ENCODE assay signal across 8 mouse cellular contexts in the genomic region with DNA sequence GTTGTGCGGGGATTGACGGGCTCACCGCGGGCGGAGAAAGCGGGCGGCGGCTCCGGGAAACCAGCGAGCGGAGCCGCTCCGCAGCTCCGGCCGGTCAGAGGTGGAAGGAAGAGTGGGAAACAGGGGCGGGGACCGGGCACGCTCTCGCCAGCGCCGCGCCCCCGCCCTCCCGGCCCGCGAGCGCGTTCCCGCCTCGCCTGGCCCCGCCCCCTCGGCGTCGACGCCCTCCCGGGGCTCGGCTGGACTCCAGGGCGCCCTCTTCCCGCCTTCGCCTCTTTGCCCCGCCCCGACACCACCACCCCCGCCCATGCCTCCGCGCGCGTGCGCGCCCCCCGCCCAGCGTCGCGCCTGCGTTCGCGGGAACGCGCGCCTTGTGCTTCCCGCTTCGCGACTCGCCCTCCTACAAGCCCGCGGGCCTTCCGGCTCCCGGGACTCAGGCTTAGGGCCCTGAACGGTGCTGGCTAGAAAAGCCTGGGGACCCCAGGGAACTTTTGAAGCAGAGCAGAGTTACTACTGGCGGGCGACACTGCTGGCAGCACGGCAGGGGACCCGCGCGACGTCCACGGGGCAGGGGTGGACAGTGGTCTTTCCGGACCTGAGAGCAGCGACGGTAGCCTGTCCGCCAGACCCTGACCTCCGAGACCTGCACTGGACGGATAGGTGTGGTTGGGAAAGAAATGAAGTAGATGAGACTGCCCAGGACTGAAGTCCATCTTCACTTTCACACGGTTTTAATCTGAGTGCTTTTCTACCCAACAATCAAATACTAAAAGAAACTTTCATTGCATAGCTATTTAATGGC. TPM values are rescaled to one million over a fixed set of nuclear protein-coding genes. Genes with fewer than 3 reads are reported as not detected.
A peak's percentile ranks its signal among the peaks of the same experiment; 100 is the strongest.
DNase-seq lines count a peak whose midpoint lies in the region; ATAC-seq lines count a peak whose summit lies in the region.

A gene (minus strand): TSS at position 190 of the 802 bp plus-strand sequence.

- no peaks in the 10 kb centered on the region for H3K36me3 ChIP-seq in heart, embryonic 10.5 days
- no peaks in the 10 kb centered on the region for H3K36me3 ChIP-seq in kidney, embryonic 15.5 days

- H3K27ac ChIP-seq in heart, embryonic 10.5 days = peak within 1 kb of the TSS; percentile 96
- H3K27ac ChIP-seq in kidney, embryonic 15.5 days = peak within 1 kb of the TSS; percentile 98

- no peaks in the 10 kb centered on the region for H3K27me3 ChIP-seq in heart, embryonic 10.5 days (ENCODE audit: insufficient read depth, poor library complexity, severe bottlenecking)
- no peaks in the 10 kb centered on the region for H3K27me3 ChIP-seq in kidney, embryonic 15.5 days

- peaks cover 8% of the 10 kb centered on the region; the same call in 1 of the 2 replicates for H3K4me1 ChIP-seq in heart, embryonic 10.5 days
- H3K4me1 ChIP-seq in kidney, embryonic 15.5 days = peaks cover 19% of the 10 kb centered on the region

- H3K9ac ChIP-seq in kidney, embryonic 15.5 days = peak within 1 kb of the TSS; percentile 96

- peak within 1 kb of the TSS; percentile 86 for H3K4me3 ChIP-seq in heart, embryonic 10.5 days
- peak within 1 kb of the TSS; percentile 98 for H3K4me3 ChIP-seq in kidney, embryonic 15.5 days (replicated peaks)

- ATAC-seq in erythroblast, adult 5-6 weeks (replicated peaks; ENCODE audit: low FRiP score, poor library complexity, severe bottlenecking) = peak; percentile 64
- peak; percentile 94 for ATAC-seq in kidney, embryonic 15.5 days (replicated peaks; ENCODE audit: low FRiP score)
- peak; percentile 55 for ATAC-seq in monocyte, adult 5-6 weeks (replicated peaks; ENCODE audit: insufficient number of reproducible peaks, low FRiP score, low TSS enrichment, poor library complexity, severe bottlenecking)

- DNase-seq in B cell, adult 2 months = peak; percentile 91 to 92
- DNase-seq in brain, adult 2 months (ENCODE audit: low read depth, low spot score) = peak; percentile 96
- peak; percentile 97 for DNase-seq in heart, embryonic 10.5 days (ENCODE audit: low spot score)
- peak; percentile 98 for DNase-seq in liver
- DNase-seq in spleen, postnatal 4 days (ENCODE audit: low spot score in 2 of 2) = peak; percentile 95 to 98

- H3K9me3 ChIP-seq in heart, embryonic 10.5 days = no peaks in the 10 kb centered on the region
- no peaks in the 10 kb centered on the region for H3K9me3 ChIP-seq in kidney, embryonic 15.5 days (replicated peaks)

- WGBS in heart, embryonic 10.5 days = under 1% methylated on average over 73 of the region's 83 CpGs
- 0% methylated on average over 64 of the region's 83 CpGs for WGBS in kidney, embryonic 15.5 days

- H3K4me2 ChIP-seq in kidney, embryonic 15.5 days = peak within 1 kb of the TSS; percentile 90

RNA-seq across cellular contexts. Expression of the gene that starts here (rescaled TPM):
- total RNA-seq in erythroblast, adult 5-6 weeks (2015; ENCODE audit: low replicate concordance) = 230 and 233 TPM in 2 replicates
- 229 and 276 TPM in 2 replicates for total RNA-seq in erythroblast, adult 5-6 weeks (2017; ENCODE audit: low replicate concordance)
- 38.3 and 41.3 TPM in 2 replicates for polyA plus RNA-seq in heart, embryonic 10.5 days (2016; fragmentation: Nextera tagmentation; extraction: Ambion mirVana)
- 64.9 and 67.2 TPM in 2 replicates for polyA plus RNA-seq in kidney, embryonic 15.5 days (2015; fragmentation: Nextera tagmentation; extraction: Ambion mirVana)
- 282 to 348 TPM (median 308 TPM) in 3 replicates for total RNA-seq in monocyte, adult 5-6 weeks (2017)

Comparison
In these comparisons a context has a peak if more than half of its experiments do, and no peak if none do; other contexts are left out.
1. Peak in every context shown above with its lines: DNase-seq, ATAC-seq, H3K4me3 ChIP-seq and H3K27ac ChIP-seq.